Mouse (Mus musculus): ENCODE measurements around the gene Gm37240. TPM values are rescaled to one million over a fixed set of nuclear protein-coding genes. Genes with fewer than 3 reads are reported as not detected.

Gene Gm37240
- total RNA-seq, 2 experiments from 2014 or later, result 1.4 to 2.4 TPM

DNA sequence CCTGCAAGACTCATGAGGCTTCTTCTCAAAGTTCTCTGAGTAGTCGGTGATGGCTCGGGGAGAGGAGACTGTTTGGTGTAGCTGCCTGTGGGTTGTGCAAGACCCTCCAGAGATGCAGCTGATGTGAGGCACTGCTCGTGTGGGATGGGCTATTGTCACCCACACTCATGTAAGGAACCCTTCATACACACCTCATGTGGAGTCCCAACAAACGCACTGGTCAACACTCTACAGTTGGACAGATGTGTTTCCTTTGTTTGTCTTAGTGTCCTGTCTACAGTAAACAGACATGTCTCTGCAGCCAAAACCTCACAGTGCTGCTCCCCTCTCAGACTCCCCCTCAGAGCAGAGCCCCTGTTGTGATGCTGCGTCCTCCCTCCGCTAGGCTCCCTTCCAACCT is 217.5 kb downstream of the Gm37240 start:
- no peak for DNase-seq (ENCODE audit: low spot score in 2 of 2)
- no peak for TF ChIP-seq CTCF (conservative IDR thresholded peaks at IDR 0.05)
- Histone ChIP-seq H3K4me3 (no peak overlapping the region), H3K27ac (peak overlapping the region; percentile 67)

DNA sequence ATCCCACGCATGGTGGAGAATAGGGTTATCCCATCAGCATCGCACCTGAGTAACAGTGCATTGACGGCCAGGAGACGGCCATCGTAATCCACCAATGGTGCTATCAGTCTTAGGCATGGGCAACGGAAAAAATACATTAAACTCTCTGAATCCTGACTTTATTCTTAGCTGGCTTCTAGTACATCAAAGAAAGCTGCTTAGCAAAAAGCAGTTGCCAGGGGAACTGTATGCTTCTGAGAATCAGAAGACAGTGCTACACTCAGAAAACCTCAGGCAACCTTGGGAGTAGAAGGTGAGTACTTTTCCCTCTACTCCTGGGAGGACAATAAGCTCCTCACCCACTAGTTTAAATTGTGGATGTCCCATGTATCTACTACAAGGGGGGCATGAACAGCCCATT is 219.6 kb downstream of the Gm37240 start:
- TF ChIP-seq CTCF (conservative IDR thresholded peaks at IDR 0.05), result no peak
- peak in 1 of 2 experiments; percentile 26 for DNase-seq (ENCODE audit: low spot score in 2 of 2)
- peak overlapping the region; percentile 91 for H3K27ac ChIP-seq

DNA sequence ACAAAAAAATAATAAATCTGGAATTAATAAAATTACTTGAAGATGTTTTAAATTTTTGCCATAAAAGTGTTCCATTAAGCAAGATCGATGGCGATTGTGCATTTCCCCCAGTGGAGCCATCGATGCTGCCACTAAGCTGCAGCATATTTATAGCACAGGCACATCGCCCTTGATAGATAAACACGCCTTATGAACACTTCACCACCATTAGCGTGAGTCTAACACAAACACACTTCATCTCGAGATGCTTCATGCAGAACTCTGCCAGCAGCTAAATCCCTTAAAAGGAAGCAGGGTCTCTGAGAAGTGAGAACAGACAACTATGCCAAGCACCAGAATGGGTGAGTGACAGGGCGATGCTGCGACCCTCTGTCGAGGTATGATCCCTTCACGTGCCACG is 220.6 kb downstream of the Gm37240 start:
- H3K27ac ChIP-seq, result peak overlapping the region; percentile 91
- no peak overlapping the region for H3K4me3 ChIP-seq
- no peak for DNase-seq (ENCODE audit: low spot score in 2 of 2)
- TF ChIP-seq CTCF (conservative IDR thresholded peaks at IDR 0.05), result no peak

More for the DNA sequence above, 219.6 kb downstream of the Gm37240 start:
- no peak overlapping the region for H3K4me3 ChIP-seq

DNA sequence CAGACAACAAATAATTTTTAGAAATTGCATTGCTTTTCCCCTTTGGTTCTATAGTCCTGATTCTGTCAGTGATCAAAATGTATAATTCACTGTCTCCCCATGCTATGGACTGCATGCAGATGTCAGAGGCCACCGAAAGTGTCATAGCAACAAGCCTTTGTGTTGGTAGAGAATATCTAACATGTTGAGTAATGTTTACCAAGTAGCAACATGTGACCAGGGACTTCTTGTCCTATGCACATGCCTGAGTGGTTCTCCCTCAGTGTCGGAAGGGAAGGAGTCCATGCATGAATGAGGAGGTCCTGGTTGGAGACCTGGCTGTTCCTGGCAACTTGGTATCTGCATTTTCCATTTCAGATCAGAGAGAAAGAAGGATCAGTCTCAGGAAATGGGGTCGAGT is 221.2 kb downstream of the Gm37240 start:
- DNase-seq (ENCODE audit: low spot score in 2 of 2), result no peak
- Histone ChIP-seq H3K27ac (peak overlapping the region; percentile 91), H3K4me3 (no peak overlapping the region)
- no peak for TF ChIP-seq CTCF (conservative IDR thresholded peaks at IDR 0.05)

DNA sequence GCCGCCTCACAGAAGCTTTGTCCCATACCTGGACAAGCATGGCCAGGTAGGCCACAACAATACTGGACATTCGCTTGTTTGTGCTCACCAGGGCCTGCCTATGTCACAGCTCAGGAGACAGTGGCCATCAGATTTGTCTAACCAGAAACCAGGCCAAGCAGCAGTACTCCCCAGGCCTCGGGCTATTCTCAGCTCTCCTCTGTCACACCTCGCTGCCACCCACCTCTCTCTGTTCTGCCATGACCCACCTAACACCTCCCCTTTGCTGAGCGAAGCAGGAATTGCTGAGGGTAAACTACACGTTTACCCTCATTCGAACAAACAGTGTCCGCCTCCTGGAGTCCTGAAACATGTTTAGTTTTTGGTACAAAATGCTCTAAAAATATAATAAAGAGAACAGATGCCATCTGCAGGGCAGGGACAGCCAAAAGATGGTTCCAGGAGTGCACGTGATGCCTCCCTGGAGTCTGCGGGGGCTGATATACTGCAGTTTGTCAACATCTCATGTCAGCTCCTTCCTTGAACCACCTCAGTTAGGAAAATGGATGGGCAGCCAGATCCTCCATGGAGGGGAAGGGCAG is 222.6 kb downstream of the Gm37240 start:
- Histone ChIP-seq H3K4me3 (no peak overlapping the region), H3K27ac (peak overlapping the region; percentile 91)
- 0 out of 2 replicates have a peak, but pooled peaks have one; percentile 20 for TF ChIP-seq CTCF (conservative IDR thresholded peaks at IDR 0.05)
- peak; percentile 65 to 79 for DNase-seq (ENCODE audit: low spot score in 2 of 2)

DNA sequence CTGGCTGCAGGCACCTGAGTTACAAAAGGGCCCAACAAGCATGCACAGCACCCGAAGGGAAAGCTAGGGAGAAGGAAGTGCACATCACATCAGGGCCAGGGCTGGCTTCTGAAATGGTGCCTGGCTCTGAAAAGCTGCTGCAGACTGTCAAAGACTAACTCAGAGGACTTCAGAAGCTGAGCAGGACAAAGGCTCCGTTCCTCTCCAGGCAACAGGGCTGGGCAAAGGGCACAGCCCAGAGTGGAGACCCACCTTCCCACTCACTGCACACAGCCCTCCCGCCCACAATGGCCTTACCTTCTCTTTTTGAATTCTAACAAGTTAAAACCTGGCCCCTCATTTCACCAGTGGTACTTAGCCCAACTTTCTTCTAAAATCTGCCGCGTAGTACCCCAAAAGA is 223.5 kb downstream of the Gm37240 start:
- peak overlapping the region; percentile 91 for H3K27ac ChIP-seq
- TF ChIP-seq CTCF (conservative IDR thresholded peaks at IDR 0.05), result no peak
- DNase-seq (ENCODE audit: low spot score in 2 of 2), result no peak
- no peak overlapping the region for H3K4me3 ChIP-seq

DNA sequence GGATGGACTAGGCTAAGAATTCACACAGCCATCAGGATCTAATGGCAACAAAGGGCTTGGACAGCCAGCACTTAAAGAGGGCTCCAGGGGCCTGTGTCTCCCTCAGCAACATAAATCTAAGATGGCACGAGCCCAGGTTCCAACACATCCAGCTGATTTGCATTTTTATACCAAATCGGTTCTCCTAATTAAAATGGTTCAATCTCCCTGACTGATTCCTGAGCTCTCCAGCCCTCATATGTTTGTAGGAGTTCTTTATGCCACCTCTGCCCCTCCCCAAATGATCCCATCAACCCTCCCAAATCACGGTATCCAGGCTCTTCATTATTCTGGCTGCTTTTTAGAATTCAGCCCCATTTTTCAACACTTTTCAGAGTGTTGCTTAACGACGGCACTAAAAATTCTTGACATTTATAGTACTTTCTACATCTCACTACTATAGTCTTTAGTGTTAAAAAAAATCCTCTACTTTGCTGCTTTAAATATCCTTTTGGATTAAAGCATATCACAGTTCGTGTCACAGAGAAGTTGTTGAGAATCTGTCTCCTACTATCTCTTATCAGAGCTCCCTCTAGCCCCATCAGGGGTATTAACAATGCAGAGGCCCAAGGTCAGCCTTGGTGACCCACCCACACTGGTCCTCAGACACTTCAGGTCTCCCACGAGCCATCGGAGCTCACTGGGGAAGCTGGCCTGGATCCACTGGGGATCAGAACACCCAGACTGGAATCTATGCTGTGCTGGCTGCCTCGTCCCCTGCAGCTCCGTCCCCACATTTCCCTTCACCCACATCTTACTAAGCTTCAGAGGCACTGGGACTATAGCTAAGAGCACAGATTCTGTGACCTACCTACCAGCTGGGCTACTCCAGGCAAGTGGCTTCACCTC is 225.1 kb downstream of the Gm37240 start:
- Histone ChIP-seq H3K4me3 (no peak overlapping the region), H3K27ac (peak overlapping the region; percentile 91)
- no peak for DNase-seq (ENCODE audit: low spot score in 2 of 2)
- no peak for TF ChIP-seq CTCF (conservative IDR thresholded peaks at IDR 0.05)

DNA sequence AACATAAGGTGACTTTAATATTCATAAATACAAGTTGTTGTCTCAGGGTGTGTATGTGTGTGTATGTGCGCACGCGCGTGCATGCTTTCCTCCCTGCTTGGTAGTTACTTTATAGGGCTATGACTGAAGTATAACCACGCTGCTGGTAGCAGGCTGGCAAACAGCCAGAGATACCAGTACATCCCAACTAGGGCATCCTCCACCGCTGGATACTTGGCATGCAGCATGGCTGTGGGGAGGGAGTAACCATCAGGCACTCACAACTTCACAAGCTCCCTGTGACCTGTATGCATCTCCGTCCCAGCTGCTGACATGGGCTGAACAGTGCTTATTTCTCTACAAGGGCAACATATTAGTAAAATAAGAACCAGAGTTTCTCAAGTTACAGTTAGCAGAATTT is 227.6 kb downstream of the Gm37240 start:
- H3K27ac ChIP-seq, result no peak overlapping the region
- no peak for DNase-seq (ENCODE audit: low spot score in 2 of 2)
- no peak for TF ChIP-seq CTCF (conservative IDR thresholded peaks at IDR 0.05)
- H3K4me3 ChIP-seq, result no peak overlapping the region

DNA sequence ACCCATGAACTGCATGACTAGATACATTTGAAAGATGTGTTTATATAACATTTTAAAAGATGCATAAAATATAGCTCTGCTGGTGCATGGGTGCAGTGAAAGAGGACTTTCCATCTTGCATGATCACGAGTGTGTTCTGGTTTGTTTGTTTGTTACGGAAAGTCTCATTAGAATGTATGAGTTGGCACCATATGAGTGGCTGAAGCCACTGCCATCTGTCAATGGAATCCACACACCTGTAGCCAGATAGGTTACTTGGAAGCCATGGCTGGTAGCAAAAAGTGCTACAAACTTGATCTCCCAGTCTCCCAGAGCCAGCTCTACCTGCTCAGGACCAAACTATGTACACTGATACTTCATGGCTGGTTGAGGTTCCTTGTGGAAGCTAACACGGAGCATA is 231.8 kb downstream of the Gm37240 start:
- TF ChIP-seq CTCF (conservative IDR thresholded peaks at IDR 0.05), result no peak
- no peak overlapping the region for H3K4me3 ChIP-seq
- DNase-seq (ENCODE audit: low spot score in 2 of 2), result no peak
- no peak overlapping the region for H3K27ac ChIP-seq

DNA sequence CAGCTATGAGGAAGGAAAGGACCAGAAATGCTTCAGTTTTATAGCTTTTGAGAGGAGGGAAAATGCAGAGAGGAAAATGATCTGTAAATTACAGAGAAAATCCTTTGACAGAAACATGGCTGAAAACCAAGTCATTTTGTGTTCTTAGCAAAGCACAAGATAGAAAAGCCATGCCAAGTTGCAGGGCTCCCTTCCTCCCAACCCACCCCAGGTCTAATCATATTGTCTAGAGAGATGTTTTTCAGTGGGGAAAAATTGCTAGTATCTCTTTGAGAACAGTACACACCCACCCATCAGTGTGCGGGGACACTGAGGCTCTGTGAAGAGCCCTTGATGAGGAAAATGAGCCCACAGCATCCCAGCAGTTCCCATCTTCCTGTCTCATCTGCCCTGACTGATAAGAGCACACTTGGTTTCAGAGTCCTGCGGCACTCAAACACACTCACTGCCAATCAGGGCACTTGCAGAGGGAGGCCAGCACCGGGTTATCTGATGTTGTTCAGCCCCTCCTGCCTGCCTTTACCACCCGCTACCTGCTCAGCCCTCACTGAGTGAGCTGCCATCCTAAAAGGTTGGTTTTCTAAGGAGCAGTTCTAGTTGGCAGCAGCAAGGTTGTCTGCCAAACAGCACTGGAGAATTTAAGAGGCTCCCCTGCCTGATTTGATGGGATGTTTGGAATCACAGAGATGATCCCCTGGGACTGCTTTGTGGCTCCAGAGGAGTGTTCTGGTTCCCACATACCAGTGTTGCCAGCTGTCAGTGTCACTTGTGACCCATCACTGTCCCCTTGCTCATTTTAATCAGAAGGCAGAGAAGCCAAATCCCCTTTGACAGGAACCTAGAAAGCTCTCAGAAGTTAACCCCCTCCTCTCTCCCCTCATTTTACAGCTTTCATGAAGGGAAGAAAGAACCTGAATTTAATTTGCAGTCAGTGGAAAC is 234.3 kb downstream of the Gm37240 start:
- Histone ChIP-seq H3K27ac (peak overlapping the region; percentile 77), H3K4me3 (no peak overlapping the region)
- TF ChIP-seq CTCF (conservative IDR thresholded peaks at IDR 0.05), result no peak
- no peak for DNase-seq (ENCODE audit: low spot score in 2 of 2)

DNA sequence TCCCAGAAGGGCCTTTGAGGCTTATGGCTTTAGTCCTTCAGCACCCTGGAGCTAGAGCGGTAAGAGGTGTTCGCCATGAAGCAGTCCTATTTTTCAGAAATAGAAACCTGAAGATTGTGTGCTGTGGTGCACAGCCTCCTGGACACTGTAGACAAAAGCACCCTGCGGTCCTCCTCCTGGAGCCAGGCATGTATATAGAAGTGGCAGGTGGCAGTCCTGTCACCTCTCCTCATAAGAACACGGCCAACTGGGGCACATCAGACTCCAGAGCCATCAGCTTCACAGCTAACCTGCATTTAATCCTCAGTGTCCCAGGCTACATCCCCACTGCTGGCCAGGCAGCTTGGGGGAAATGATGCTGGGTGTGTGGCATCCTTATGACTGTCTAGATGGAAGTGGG is 238.1 kb downstream of the Gm37240 start:
- no peak for DNase-seq (ENCODE audit: low spot score in 2 of 2)
- no peak for TF ChIP-seq CTCF (conservative IDR thresholded peaks at IDR 0.05)
- Histone ChIP-seq H3K27ac (no peak overlapping the region), H3K4me3 (no peak overlapping the region)

DNA sequence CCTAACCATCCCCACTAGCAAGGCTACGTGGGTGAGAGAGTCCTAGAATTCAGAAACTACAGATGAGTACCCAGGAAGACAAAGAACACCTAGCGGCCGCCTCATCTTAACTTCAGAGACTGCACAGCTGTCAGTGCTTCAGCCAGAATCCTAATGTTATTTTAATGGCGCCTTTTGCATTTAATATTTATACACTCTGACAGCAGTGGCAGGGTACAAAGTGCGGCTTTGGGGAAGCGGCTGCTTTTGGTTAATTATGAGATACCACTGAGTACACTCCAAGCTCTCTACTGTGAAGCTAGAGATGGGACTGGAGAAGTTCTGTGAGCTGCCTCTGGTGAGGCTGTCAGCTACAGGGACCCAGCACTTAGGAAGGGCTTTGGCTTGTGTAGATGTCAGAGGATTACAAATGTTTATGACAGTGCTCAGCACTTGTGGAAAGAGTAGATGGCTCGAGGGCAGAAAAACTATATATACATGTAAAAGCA is 241.8 kb downstream of the Gm37240 start:
- DNase-seq (ENCODE audit: low spot score in 2 of 2), result no peak
- Histone ChIP-seq H3K27ac (no peak overlapping the region), H3K4me3 (no peak overlapping the region)
- no peak for TF ChIP-seq CTCF (conservative IDR thresholded peaks at IDR 0.05)

DNA sequence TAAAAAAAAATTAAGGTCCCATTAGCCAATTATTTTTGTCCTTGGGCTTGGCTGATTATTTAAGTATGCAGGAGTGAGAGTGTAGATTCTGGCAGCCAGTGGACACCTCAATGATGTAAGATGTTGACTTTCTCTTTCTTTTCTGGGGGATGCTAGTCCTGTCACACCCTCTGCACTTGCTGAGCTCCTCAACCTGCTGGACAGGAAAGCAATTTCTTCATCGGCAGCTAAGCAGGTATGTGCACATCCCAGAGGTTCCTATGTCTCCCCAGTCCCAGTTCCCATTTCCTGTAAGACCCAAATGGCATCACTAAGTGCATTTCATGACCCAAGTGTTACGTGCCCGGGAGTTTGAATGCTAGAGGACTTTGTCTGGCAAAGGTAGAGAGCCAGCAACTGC is 242.5 kb downstream of the Gm37240 start:
- no peak overlapping the region for H3K4me3 ChIP-seq
- TF ChIP-seq CTCF (conservative IDR thresholded peaks at IDR 0.05), result no peak
- H3K27ac ChIP-seq, result no peak overlapping the region
- no peak for DNase-seq (ENCODE audit: low spot score in 2 of 2)
